Mouse (Mus musculus): ENCODE results near the gene Fbxo47. TPM values are rescaled to one million over a fixed set of nuclear protein-coding genes. Genes with fewer than 3 reads are reported as not detected.

Fbxo47 gene
- polyA plus RNA-seq, 1 experiment from 2014 or later, result 0.29 TPM

DNA sequence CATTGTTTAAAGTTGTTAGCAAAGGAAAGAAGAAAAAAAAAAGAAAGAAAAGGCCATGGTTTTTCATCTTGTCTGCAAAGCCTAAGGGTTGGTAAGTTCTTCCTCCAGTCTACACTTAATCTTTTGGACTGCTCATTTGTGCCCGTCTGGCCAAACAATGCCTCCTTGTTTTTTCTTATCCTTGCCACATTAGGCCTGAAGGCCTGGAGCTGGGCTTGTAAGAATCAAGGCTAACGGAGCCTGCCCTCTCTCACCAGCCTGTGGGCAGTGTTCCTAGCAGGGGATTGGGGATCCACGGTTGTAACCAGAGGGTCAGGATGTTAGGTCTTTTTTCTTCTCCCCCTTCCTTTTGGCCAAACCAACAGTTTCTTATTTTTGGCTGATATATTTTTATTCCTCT is 73.0 kb downstream of the Fbxo47 start:
- Histone ChIP-seq H3K4me2 (replicated peaks; ENCODE audit: low read depth, low read length) (no peak overlapping the region), H3K27me3 (replicated peaks; ENCODE audit: insufficient read depth, low read length) (no peaks in the 10 kb centered on the region), H3K27ac (ENCODE audit: low read length) (no peak overlapping the region), H3K36me3 (ENCODE audit: insufficient read depth, low read length) (peaks cover 11% of the 10 kb centered on the region; the same call in 1 of the 2 replicates), H3K4me3 (ENCODE audit: low read depth, low read length) (no peak overlapping the region), H3K4me1 (ENCODE audit: insufficient read depth, low read depth, low read length) (peaks cover 42% of the 10 kb centered on the region), H3K9ac (replicated peaks; ENCODE audit: low read depth) (no peak overlapping the region), H3K9me3 (ENCODE audit: low read length) (no peaks in the 10 kb centered on the region)
- 41% methylated on average over 3 of the region's 3 CpGs for WGBS
- no peak for TF ChIP-seq EP300 (IDR thresholded peaks at IDR 0.05)
- TF ChIP-seq CTCF (IDR thresholded peaks at IDR 0.05), result no peak
- no peak for ATAC-seq
- DNase-seq (ENCODE audit: low spot score), result no peak

GRCm38 (mm10) chr11:97810356-97810755 is 73.6 kb downstream of the Fbxo47 start:
- no peak for TF ChIP-seq CTCF (IDR thresholded peaks at IDR 0.05)
- TF ChIP-seq EP300 (IDR thresholded peaks at IDR 0.05), result no peak
- 45% methylated on average over 7 of the region's 7 CpGs for WGBS
- H3K9ac ChIP-seq (replicated peaks; ENCODE audit: low read depth), result no peak overlapping the region
- H3K4me1 ChIP-seq (ENCODE audit: insufficient read depth, low read depth, low read length), result peaks cover 48% of the 10 kb centered on the region
- ATAC-seq, result peak; percentile 86
- no peak overlapping the region for H3K4me2 ChIP-seq (replicated peaks; ENCODE audit: low read depth, low read length)
- no peaks in the 10 kb centered on the region for H3K27me3 ChIP-seq (replicated peaks; ENCODE audit: insufficient read depth, low read length)
- 0 out of 2 replicates have a peak overlapping the region, but pooled peaks have one; percentile 71 for H3K27ac ChIP-seq (ENCODE audit: low read length)
- peaks cover 11% of the 10 kb centered on the region; the same call in 1 of the 2 replicates for H3K36me3 ChIP-seq (ENCODE audit: insufficient read depth, low read length)
- peak; percentile 89 for DNase-seq (ENCODE audit: low spot score)
- H3K4me3 ChIP-seq (ENCODE audit: low read depth, low read length), result no peak overlapping the region
- no peaks in the 10 kb centered on the region for H3K9me3 ChIP-seq (ENCODE audit: low read length)

- H3K4me2 ChIP-seq (replicated peaks; ENCODE audit: low read depth, low read length), result 0 out of 2 replicates have a peak overlapping the region, but pooled peaks have one; percentile 3
- H3K36me3 ChIP-seq (ENCODE audit: insufficient read depth, low read length), result peaks cover 11% of the 10 kb centered on the region; the same call in 1 of the 2 replicates
- H3K27me3 ChIP-seq (replicated peaks; ENCODE audit: insufficient read depth, low read length), result no peaks in the 10 kb centered on the region
- DNase-seq (ENCODE audit: low spot score) (no peak), ATAC-seq (no peak)
- TF ChIP-seq CTCF (IDR thresholded peaks at IDR 0.05), result no peak
- TF ChIP-seq EP300 (IDR thresholded peaks at IDR 0.05), result no peak
- H3K9ac ChIP-seq (replicated peaks; ENCODE audit: low read depth), result no peak overlapping the region
- no peak overlapping the region for H3K4me3 ChIP-seq (ENCODE audit: low read depth, low read length)
- peak overlapping the region; percentile 71 for H3K27ac ChIP-seq (ENCODE audit: low read length)
- peaks cover 56% of the 10 kb centered on the region for H3K4me1 ChIP-seq (ENCODE audit: insufficient read depth, low read depth, low read length)
- 36% methylated on average over 7 of the region's 7 CpGs for WGBS
- H3K9me3 ChIP-seq (ENCODE audit: low read length), result no peaks in the 10 kb centered on the region
Observed at GRCm38 (mm10) chr11:97809235-97810121, 74.5 kb downstream of the Fbxo47 start.

DNA sequence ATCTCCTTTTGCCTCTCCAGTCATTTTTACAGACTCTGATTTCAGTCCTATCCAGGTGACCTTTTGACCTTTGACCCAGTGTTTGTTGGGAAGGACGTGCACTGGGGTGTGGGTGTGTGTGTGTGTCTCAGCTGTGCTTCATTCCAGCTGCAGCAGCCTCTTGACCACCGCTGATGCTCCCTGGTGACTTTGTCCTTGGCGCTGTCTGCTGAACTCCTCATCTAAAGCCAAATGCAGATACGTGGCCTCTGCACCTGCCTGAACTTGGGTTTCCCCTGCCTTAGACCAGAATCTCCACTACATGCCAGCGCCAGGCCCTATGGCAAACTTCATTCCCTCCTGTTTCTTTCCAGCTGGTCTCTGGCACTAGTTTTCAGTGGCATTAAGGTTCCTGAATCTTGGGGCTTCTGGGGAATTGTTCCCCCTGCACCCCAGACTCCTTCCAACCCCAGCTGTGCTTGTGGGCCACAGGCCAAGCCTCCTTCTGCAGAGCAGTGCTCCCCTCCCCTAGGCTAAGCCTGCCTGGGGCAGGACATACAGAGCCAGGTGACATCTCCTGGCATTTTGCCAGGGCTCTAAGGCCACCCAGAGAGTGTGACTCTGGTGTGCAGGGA is 75.2 kb downstream of the Fbxo47 start:
- Histone ChIP-seq H3K4me1 (ENCODE audit: insufficient read depth, low read depth, low read length) (peaks cover 63% of the 10 kb centered on the region), H3K4me2 (replicated peaks; ENCODE audit: low read depth, low read length) (peak overlapping the region; percentile 3; the same call in 1 of the 2 replicates), H3K9me3 (ENCODE audit: low read length) (no peaks in the 10 kb centered on the region), H3K9ac (replicated peaks; ENCODE audit: low read depth) (no peak overlapping the region), H3K36me3 (ENCODE audit: insufficient read depth, low read length) (peaks cover 11% of the 10 kb centered on the region; the same call in 1 of the 2 replicates), H3K27me3 (replicated peaks; ENCODE audit: insufficient read depth, low read length) (no peaks in the 10 kb centered on the region), H3K4me3 (ENCODE audit: low read depth, low read length) (no peak overlapping the region), H3K27ac (ENCODE audit: low read length) (peak overlapping the region; percentile 71)
- DNase-seq (ENCODE audit: low spot score), result no peak
- ATAC-seq, result no peak
- no peak for TF ChIP-seq EP300 (IDR thresholded peaks at IDR 0.05)
- no peak for TF ChIP-seq CTCF (IDR thresholded peaks at IDR 0.05)
- WGBS, result 29% methylated on average over 5 of the region's 5 CpGs

GRCm38 (mm10) chr11:97808093-97808492 is 75.9 kb downstream of the Fbxo47 start:
- Histone ChIP-seq H3K27ac (ENCODE audit: low read length) (peak overlapping the region; percentile 71), H3K9me3 (ENCODE audit: low read length) (no peaks in the 10 kb centered on the region), H3K4me3 (ENCODE audit: low read depth, low read length) (no peak overlapping the region), H3K4me2 (replicated peaks; ENCODE audit: low read depth, low read length) (no peak overlapping the region; the same call in 1 of the 2 replicates), H3K4me1 (ENCODE audit: insufficient read depth, low read depth, low read length) (peaks cover 66% of the 10 kb centered on the region), H3K36me3 (ENCODE audit: insufficient read depth, low read length) (peaks cover 11% of the 10 kb centered on the region; the same call in 1 of the 2 replicates), H3K27me3 (replicated peaks; ENCODE audit: insufficient read depth, low read length) (no peaks in the 10 kb centered on the region), H3K9ac (replicated peaks; ENCODE audit: low read depth) (no peak overlapping the region)
- TF ChIP-seq EP300 (IDR thresholded peaks at IDR 0.05), result peak; percentile 69
- no peak for TF ChIP-seq CTCF (IDR thresholded peaks at IDR 0.05)
- ATAC-seq (peak; percentile 29; the same call in 1 of the 2 replicates), DNase-seq (ENCODE audit: low spot score) (peak; percentile 82)
- 12% methylated on average over 2 of the region's 2 CpGs for WGBS

- Histone ChIP-seq H3K4me3 (ENCODE audit: low read depth, low read length) (no peak overlapping the region), H3K4me2 (replicated peaks; ENCODE audit: low read depth, low read length) (no peak overlapping the region), H3K9ac (replicated peaks; ENCODE audit: low read depth) (no peak overlapping the region), H3K36me3 (ENCODE audit: insufficient read depth, low read length) (peaks cover 11% of the 10 kb centered on the region; the same call in 1 of the 2 replicates), H3K27me3 (replicated peaks; ENCODE audit: insufficient read depth, low read length) (no peaks in the 10 kb centered on the region), H3K4me1 (ENCODE audit: insufficient read depth, low read depth, low read length) (peaks cover 64% of the 10 kb centered on the region), H3K27ac (ENCODE audit: low read length) (peak overlapping the region; percentile 71), H3K9me3 (ENCODE audit: low read length) (no peaks in the 10 kb centered on the region)
- DNase-seq (ENCODE audit: low spot score), result no peak
- TF ChIP-seq EP300 (IDR thresholded peaks at IDR 0.05), result no peak
- no peak for TF ChIP-seq CTCF (IDR thresholded peaks at IDR 0.05)
- WGBS, result 11% methylated on average over 6 of the region's 6 CpGs
- ATAC-seq, result no peak
Observed at GRCm38 (mm10) chr11:97807626-97808025, 76.3 kb downstream of the Fbxo47 start.

All from lung, postnatal 0 days (tissue).